Mouse (Mus musculus): ENCODE results near the gene Tex264. TPM values are rescaled to one million over a fixed set of nuclear protein-coding genes. Genes with fewer than 3 reads are reported as not detected.

Gene Tex264
- polyA plus RNA-seq, 2 experiments: 56.8 to 63.9 TPM

GRCm38 (mm10) chr9:106664433-106664832 lies 21.3 kb downstream of the Tex264 start:
- Histone ChIP-seq H3K4me2 (replicated peaks; ENCODE audit: low read depth, low read length, severe bottlenecking) (no peak overlapping the region), H3K27ac (replicated peaks; ENCODE audit: low read depth, low read length) (no peak overlapping the region), H3K9me3 (ENCODE audit: control insufficient read depth, low read length) (no peaks in the 10 kb centered on the region), H3K9ac (ENCODE audit: low read depth, low read length, severe bottlenecking) (no peak overlapping the region), H3K36me3 (ENCODE audit: control insufficient read depth, insufficient read depth, low read length) (peaks cover 74% of the 10 kb centered on the region), H3K27me3 (ENCODE audit: control insufficient read depth, insufficient read depth, low read length) (no peaks in the 10 kb centered on the region), H3K4me3 (replicated peaks; ENCODE audit: low read length) (no peak overlapping the region), H3K4me1 (ENCODE audit: control insufficient read depth, insufficient read depth, low read length) (no peaks in the 10 kb centered on the region)
- ATAC-seq (ENCODE audit: low FRiP score, low read depth) (no peak), DNase-seq (ENCODE audit: low spot score) (no peak)
- 87% methylated on average over 4 of the region's 4 CpGs for WGBS
- TF ChIP-seq POLR2A (IDR thresholded peaks at IDR 0.05; ENCODE audit: borderline replicate concordance, extremely low read depth, insufficient read depth, insufficient read length): no peak

GRCm38 (mm10) chr9:106663200-106663599 lies 22.5 kb downstream of the Tex264 start:
- Histone ChIP-seq H3K4me2 (replicated peaks; ENCODE audit: low read depth, low read length, severe bottlenecking) (no peak overlapping the region), H3K36me3 (ENCODE audit: control insufficient read depth, insufficient read depth, low read length) (peaks cover 82% of the 10 kb centered on the region), H3K4me1 (ENCODE audit: control insufficient read depth, insufficient read depth, low read length) (no peaks in the 10 kb centered on the region), H3K9me3 (ENCODE audit: control insufficient read depth, low read length) (no peaks in the 10 kb centered on the region), H3K9ac (ENCODE audit: low read depth, low read length, severe bottlenecking) (no peak overlapping the region), H3K4me3 (replicated peaks; ENCODE audit: low read length) (no peak overlapping the region), H3K27me3 (ENCODE audit: control insufficient read depth, insufficient read depth, low read length) (no peaks in the 10 kb centered on the region), H3K27ac (replicated peaks; ENCODE audit: low read depth, low read length) (no peak overlapping the region)
- TF ChIP-seq POLR2A (IDR thresholded peaks at IDR 0.05; ENCODE audit: borderline replicate concordance, extremely low read depth, insufficient read depth, insufficient read length): no peak
- 83% methylated on average over 6 of the region's 6 CpGs for WGBS
- ATAC-seq (ENCODE audit: low FRiP score, low read depth): no peak
- DNase-seq (ENCODE audit: low spot score): no peak

- no peaks in the 10 kb centered on the region for H3K9me3 ChIP-seq (ENCODE audit: control insufficient read depth, low read length)
- H3K9ac ChIP-seq (ENCODE audit: low read depth, low read length, severe bottlenecking): no peak overlapping the region
- H3K4me1 ChIP-seq (ENCODE audit: control insufficient read depth, insufficient read depth, low read length): peaks cover 7% of the 10 kb centered on the region; the same call in 1 of the 2 replicates
- H3K27me3 ChIP-seq (ENCODE audit: control insufficient read depth, insufficient read depth, low read length): peaks cover 9% of the 10 kb centered on the region
- no peak overlapping the region for H3K4me3 ChIP-seq (replicated peaks; ENCODE audit: low read length)
- DNase-seq (ENCODE audit: low spot score) (no peak), ATAC-seq (ENCODE audit: low FRiP score, low read depth) (no peak)
- H3K4me2 ChIP-seq (replicated peaks; ENCODE audit: low read depth, low read length, severe bottlenecking): no peak overlapping the region
- no peak for TF ChIP-seq POLR2A (IDR thresholded peaks at IDR 0.05; ENCODE audit: borderline replicate concordance, extremely low read depth, insufficient read depth, insufficient read length)
- 89% methylated on average over 1 of the region's 1 CpGs for WGBS
- H3K36me3 ChIP-seq (ENCODE audit: control insufficient read depth, insufficient read depth, low read length): peaks cover 51% of the 10 kb centered on the region
- H3K27ac ChIP-seq (replicated peaks; ENCODE audit: low read depth, low read length): no peak overlapping the region
These were observed 25.8 kb downstream of the Tex264 start for GRCm38 (mm10) chr9:106659935-106660334.

- Histone ChIP-seq H3K27ac (replicated peaks; ENCODE audit: low read depth, low read length) (no peak overlapping the region), H3K4me2 (replicated peaks; ENCODE audit: low read depth, low read length, severe bottlenecking) (no peak overlapping the region), H3K27me3 (ENCODE audit: control insufficient read depth, insufficient read depth, low read length) (peaks cover 13% of the 10 kb centered on the region), H3K36me3 (ENCODE audit: control insufficient read depth, insufficient read depth, low read length) (peaks cover 46% of the 10 kb centered on the region), H3K9me3 (ENCODE audit: control insufficient read depth, low read length) (no peaks in the 10 kb centered on the region), H3K4me3 (replicated peaks; ENCODE audit: low read length) (no peak overlapping the region), H3K9ac (ENCODE audit: low read depth, low read length, severe bottlenecking) (no peak overlapping the region), H3K4me1 (ENCODE audit: control insufficient read depth, insufficient read depth, low read length) (peaks cover 7% of the 10 kb centered on the region; the same call in 1 of the 2 replicates)
- DNase-seq (ENCODE audit: low spot score): no peak
- WGBS: 79% methylated on average over 7 of the region's 7 CpGs
- no peak for TF ChIP-seq POLR2A (IDR thresholded peaks at IDR 0.05; ENCODE audit: borderline replicate concordance, extremely low read depth, insufficient read depth, insufficient read length)
- ATAC-seq (ENCODE audit: low FRiP score, low read depth): no peak
These were observed 26.3 kb downstream of the Tex264 start for GRCm38 (mm10) chr9:106659441-106659840.

DNA sequence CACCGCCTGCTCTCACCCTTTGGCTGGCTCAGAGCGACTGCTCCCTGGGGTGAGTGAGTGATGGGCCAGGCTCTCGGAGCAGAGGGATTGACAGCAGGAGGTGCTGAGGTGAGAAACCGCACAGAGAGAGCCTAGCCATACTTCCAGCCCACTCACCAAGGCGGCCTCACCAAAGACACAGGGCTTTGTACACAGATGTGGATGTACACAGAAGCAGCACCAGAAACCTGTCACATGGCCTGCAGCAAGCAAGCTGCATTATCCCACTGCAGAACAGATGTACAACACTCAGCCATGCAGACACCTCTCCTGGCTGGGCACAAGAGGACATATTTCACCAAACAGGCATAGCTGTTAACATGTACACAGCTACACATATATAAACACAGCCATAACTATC lies 28.1 kb downstream of the Tex264 start:
- no peak for TF ChIP-seq POLR2A (IDR thresholded peaks at IDR 0.05; ENCODE audit: borderline replicate concordance, extremely low read depth, insufficient read depth, insufficient read length)
- ATAC-seq (ENCODE audit: low FRiP score, low read depth) (no peak), DNase-seq (ENCODE audit: low spot score) (no peak)
- H3K4me2 ChIP-seq (replicated peaks; ENCODE audit: low read depth, low read length, severe bottlenecking): no peak overlapping the region
- peaks cover 7% of the 10 kb centered on the region; the same call in 1 of the 2 replicates for H3K4me1 ChIP-seq (ENCODE audit: control insufficient read depth, insufficient read depth, low read length)
- H3K4me3 ChIP-seq (replicated peaks; ENCODE audit: low read length): no peak overlapping the region
- H3K27me3 ChIP-seq (ENCODE audit: control insufficient read depth, insufficient read depth, low read length): peaks cover 16% of the 10 kb centered on the region
- WGBS: 29% methylated on average over 5 of the region's 5 CpGs
- no peaks in the 10 kb centered on the region for H3K9me3 ChIP-seq (ENCODE audit: control insufficient read depth, low read length)
- peaks cover 42% of the 10 kb centered on the region for H3K36me3 ChIP-seq (ENCODE audit: control insufficient read depth, insufficient read depth, low read length)
- H3K9ac ChIP-seq (ENCODE audit: low read depth, low read length, severe bottlenecking): no peak overlapping the region
- no peak overlapping the region for H3K27ac ChIP-seq (replicated peaks; ENCODE audit: low read depth, low read length)

- ATAC-seq (ENCODE audit: low FRiP score, low read depth) (no peak), DNase-seq (ENCODE audit: low spot score) (no peak)
- no peak for TF ChIP-seq POLR2A (IDR thresholded peaks at IDR 0.05; ENCODE audit: borderline replicate concordance, extremely low read depth, insufficient read depth, insufficient read length)
- Histone ChIP-seq H3K4me1 (ENCODE audit: control insufficient read depth, insufficient read depth, low read length) (peaks cover 7% of the 10 kb centered on the region; the same call in 1 of the 2 replicates), H3K9ac (ENCODE audit: low read depth, low read length, severe bottlenecking) (no peak overlapping the region), H3K4me3 (replicated peaks; ENCODE audit: low read length) (no peak overlapping the region), H3K27me3 (ENCODE audit: control insufficient read depth, insufficient read depth, low read length) (peaks cover 16% of the 10 kb centered on the region), H3K36me3 (ENCODE audit: control insufficient read depth, insufficient read depth, low read length) (peaks cover 35% of the 10 kb centered on the region), H3K9me3 (ENCODE audit: control insufficient read depth, low read length) (no peaks in the 10 kb centered on the region), H3K27ac (replicated peaks; ENCODE audit: low read depth, low read length) (no peak overlapping the region), H3K4me2 (replicated peaks; ENCODE audit: low read depth, low read length, severe bottlenecking) (no peak overlapping the region)
- 52% methylated on average over 5 of the region's 5 CpGs for WGBS
These were observed 28.9 kb downstream of the Tex264 start for GRCm38 (mm10) chr9:106656820-106657219.
